8 mouse cellular contexts compared by ENCODE assay signal in genomic region chr16:11909035-11909591, GRCm38 (mm10). TPM values are rescaled to one million over a fixed set of nuclear protein-coding genes. Genes with fewer than 3 reads are reported as not detected.
DNase-seq lines count a peak whose midpoint lies in the region; ATAC-seq and TF ChIP-seq lines count a peak whose summit lies in the region.

Gene Cpped1 (minus strand): TSS chr16:11909445.

- H3K4me1 ChIP-seq in ES-Bruce4 (ENCODE audit: control insufficient read depth, insufficient read depth, low read length), result no peaks in the 10 kb centered on the region
- peaks cover 11% of the 10 kb centered on the region for H3K4me1 ChIP-seq in forebrain, embryonic 13.5 days
- peaks cover 11% of the 10 kb centered on the region for H3K4me1 ChIP-seq in neural tube, embryonic 15.5 days

- DNase-seq in heart, postnatal 10 days, result peak; percentile 93 to 95
- DNase-seq in layer of hippocampus, adult 11-12 months (ENCODE audit: low spot score), result peak; percentile 88
- peak; percentile 86 to 91 for DNase-seq in lung, adult 18-20 months
- peak; percentile 90 for DNase-seq in testis, postnatal 14 days (ENCODE audit: low spot score)

- peak within 1 kb of the TSS; percentile 64 for H3K4me2 ChIP-seq in forebrain, embryonic 13.5 days
- H3K4me2 ChIP-seq in neural tube, embryonic 15.5 days, result peak within 1 kb of the TSS; percentile 59

- H3K36me3 ChIP-seq in ES-Bruce4 (ENCODE audit: control insufficient read depth, insufficient read depth, low read length, poor library complexity, severe bottlenecking), result no peaks in the 10 kb centered on the region
- no peaks in the 10 kb centered on the region for H3K36me3 ChIP-seq in forebrain, embryonic 13.5 days (ENCODE audit: poor library complexity, severe bottlenecking)
- no peaks in the 10 kb centered on the region for H3K36me3 ChIP-seq in neural tube, embryonic 15.5 days

- under 1% methylated on average over 32 of the region's 32 CpGs for WGBS in forebrain, embryonic 13.5 days
- under 1% methylated on average over 32 of the region's 32 CpGs for WGBS in neural tube, embryonic 15.5 days

- intact Hi-C loops in heart, postnatal 10 days (cut with DNase I), result loop anchor here (10.0 kb wide), 1 partner anchor 444 kb away; no protein-coding TSS in a partner anchor

- peak within 1 kb of the TSS; percentile 70 for H3K4me3 ChIP-seq in ES-Bruce4 (ENCODE audit: low read depth, low read length)
- H3K4me3 ChIP-seq in forebrain, embryonic 13.5 days, result peak within 1 kb of the TSS; percentile 63
- H3K4me3 ChIP-seq in neural tube, embryonic 15.5 days (replicated peaks), result peak within 1 kb of the TSS; percentile 53

- H3K9ac ChIP-seq in ES-Bruce4 (ENCODE audit: low read depth, poor library complexity, severe bottlenecking), result peak within 1 kb of the TSS; percentile 52
- H3K9ac ChIP-seq in forebrain, embryonic 13.5 days, result peak within 1 kb of the TSS; percentile 76
- peak within 1 kb of the TSS; percentile 64 for H3K9ac ChIP-seq in neural tube, embryonic 15.5 days (replicated peaks)

- no peaks in the 10 kb centered on the region for H3K9me3 ChIP-seq in ES-Bruce4 (replicated peaks; ENCODE audit: control insufficient read depth, insufficient read depth, low read length, poor library complexity, severe bottlenecking)
- no peaks in the 10 kb centered on the region for H3K9me3 ChIP-seq in forebrain, embryonic 13.5 days (replicated peaks)
- no peaks in the 10 kb centered on the region for H3K9me3 ChIP-seq in neural tube, embryonic 15.5 days (replicated peaks)

- no peaks in the 10 kb centered on the region for H3K27me3 ChIP-seq in ES-Bruce4 (ENCODE audit: control insufficient read depth, insufficient read depth, low read length, poor library complexity, severe bottlenecking)
- H3K27me3 ChIP-seq in forebrain, embryonic 13.5 days, result no peaks in the 10 kb centered on the region
- no peaks in the 10 kb centered on the region for H3K27me3 ChIP-seq in neural tube, embryonic 15.5 days (replicated peaks)

- peak; percentile 81 for ATAC-seq in cerebellum, adult (ENCODE audit: insufficient number of reproducible peaks, low FRiP score, low TSS enrichment)
- ATAC-seq in forebrain, embryonic 13.5 days, result peak; percentile 96
- ATAC-seq in neural tube, embryonic 15.5 days (ENCODE audit: low FRiP score), result peak; percentile 96

- H3K27ac ChIP-seq in ES-Bruce4 (ENCODE audit: insufficient read depth, low read length), result 0 out of 2 replicates have a peak within 1 kb of the TSS, but pooled peaks have one; percentile 2
- peak within 1 kb of the TSS; percentile 62 for H3K27ac ChIP-seq in forebrain, embryonic 13.5 days
- peak within 1 kb of the TSS; percentile 83 for H3K27ac ChIP-seq in neural tube, embryonic 15.5 days (replicated peaks)

- no peak for TF ChIP-seq POLR2A in ES-Bruce4 (IDR thresholded peaks at IDR 0.05; ENCODE audit: insufficient read depth, low read length)

- no peak for TF ChIP-seq CTCF in ES-Bruce4 (IDR thresholded peaks at IDR 0.05; ENCODE audit: low read depth, low read length)

- peak; percentile 29; the same call in 1 of the 2 replicates for TF ChIP-seq EP300 in ES-Bruce4 (IDR thresholded peaks at IDR 0.05; ENCODE audit: insufficient read depth, low read depth, low read length)

RNA-seq across cellular contexts. Expression of gene Cpped1, which starts in this region (rescaled TPM):
- 36.3 and 37.7 TPM in 2 replicates for polyA plus RNA-seq in ES-Bruce4 (2011; ENCODE audit: insufficient read depth, insufficient read length, low read depth, missing spikeins)
- polyA plus RNA-seq in forebrain, embryonic 13.5 days (2015; fragmentation: Nextera tagmentation; extraction: Ambion mirVana), result 11.9 and 13.7 TPM in 2 replicates
- 10 to 100 TPM; 69.2 to 73.6 TPM for total RNA-seq in heart, postnatal 10 days (2021)
- 12.8 and 16.7 TPM in 2 replicates for polyA plus RNA-seq in neural tube, embryonic 15.5 days (2015; fragmentation: Nextera tagmentation; extraction: Ambion mirVana)

Comparison
In these comparisons a context has a peak if more than half of its experiments do, and no peak if none do; other contexts are left out.
1. Peak in every context shown above with its lines: DNase-seq, ATAC-seq, H3K4me3 ChIP-seq and H3K27ac ChIP-seq.
2. H3K27ac ChIP-seq: peak in every context shown above with its lines; median percentile 83 in neural tube, embryonic 15.5 days; 62 in forebrain, embryonic 13.5 days; 2 in ES-Bruce4.